8 mouse cellular contexts compared by ENCODE assay signal in the genomic region with DNA sequence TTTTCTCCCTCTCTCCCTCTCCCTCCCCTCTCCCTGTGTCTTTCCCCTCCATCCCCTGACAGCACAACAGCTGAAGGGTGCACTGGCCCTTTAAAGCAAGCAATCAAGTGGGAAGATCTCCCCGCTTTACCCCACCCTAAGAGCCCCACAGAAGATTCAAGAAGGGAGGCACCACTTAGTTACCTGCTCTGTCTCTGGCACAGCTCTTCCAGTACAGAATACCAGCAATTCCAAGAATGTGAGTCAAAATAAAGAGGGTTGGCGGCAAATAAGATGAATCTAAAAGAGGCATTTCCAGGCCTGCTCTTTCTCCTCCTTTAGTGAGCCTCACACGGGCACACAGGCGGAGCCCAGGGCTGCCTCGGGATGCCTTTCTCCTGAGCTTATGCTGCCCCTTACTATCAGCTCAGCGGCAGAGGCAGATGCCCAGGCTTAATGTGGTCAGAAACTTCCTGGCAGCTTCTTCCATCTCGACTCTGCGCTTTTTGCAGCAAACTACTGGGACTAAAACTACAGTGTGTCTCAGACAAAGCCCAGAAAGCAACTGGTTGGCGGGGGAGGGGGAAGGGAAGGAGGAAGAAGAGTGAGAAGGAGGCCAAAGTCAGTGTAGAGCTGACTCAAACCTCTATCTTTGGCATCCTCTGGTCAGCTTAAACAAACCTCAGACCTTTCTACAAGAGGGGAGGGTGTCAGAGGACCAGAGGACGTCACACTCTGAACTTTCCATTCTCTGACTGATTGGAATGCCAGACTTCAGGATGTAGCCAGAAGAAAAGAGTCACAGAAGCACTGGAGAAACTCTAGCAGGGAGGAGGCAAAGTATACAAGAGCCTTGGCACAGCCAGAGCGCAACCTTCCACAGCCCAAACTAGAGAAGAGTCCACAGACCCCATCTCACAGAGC.
DNase-seq lines count a peak whose midpoint lies in the region; ATAC-seq and TF ChIP-seq lines count a peak whose summit lies in the region.

No protein-coding gene starts in this region.

- peak overlapping the region; percentile 41 for H3K9ac ChIP-seq in embryonic facial prominence, embryonic 12.5 days
- peak overlapping the region; percentile 74 for H3K9ac ChIP-seq in heart, embryonic 14.5 days (ENCODE audit: low read length)
- peak overlapping the region; percentile 42 for H3K9ac ChIP-seq in kidney, postnatal 0 days (ENCODE audit: low read depth, low read length)

- DNase-seq in ovary, adult 18-20 months (ENCODE audit: low spot score), result peak; percentile 19
- DNase-seq in ovary, postnatal 36 days (ENCODE audit: low spot score), result no peak
- DNase-seq in kidney, postnatal 0 days (ENCODE audit: low spot score), result peak; percentile 73
- peak; percentile 61 to 75 for DNase-seq in lung, postnatal 4 days
- peak; percentile 58 to 64 for DNase-seq in spleen, postnatal 36 days (ENCODE audit: low spot score in 2 of 2)
- DNase-seq in cerebellum, adult 11 months, result no peak

- peaks cover 25% of the 10 kb centered on the region for H3K4me1 ChIP-seq in embryonic facial prominence, embryonic 12.5 days
- H3K4me1 ChIP-seq in heart, embryonic 14.5 days (ENCODE audit: control insufficient read depth in 2 of 2, insufficient read depth in 2 of 2, low read length in 2 of 2), result peaks cover 14 to 45% of the 10 kb centered on the region in 2 experiments
- peaks cover 13% of the 10 kb centered on the region for H3K4me1 ChIP-seq in kidney, postnatal 0 days (replicated peaks; ENCODE audit: insufficient read depth, low read length)

- H3K4me3 ChIP-seq in embryonic facial prominence, embryonic 12.5 days, result peak overlapping the region; percentile 27
- peak overlapping the region; percentile 35 to 56 for H3K4me3 ChIP-seq in heart, embryonic 14.5 days (ENCODE audit: control insufficient read depth in 1 of 2, insufficient read depth in 1 of 2, low read depth in 1 of 2, low read length in 2 of 2)
- H3K4me3 ChIP-seq in kidney, postnatal 0 days (replicated peaks; ENCODE audit: low read depth, low read length), result peak overlapping the region; percentile 27

- no peaks in the 10 kb centered on the region for H3K9me3 ChIP-seq in embryonic facial prominence, embryonic 12.5 days
- H3K9me3 ChIP-seq in heart, embryonic 14.5 days (ENCODE audit: control insufficient read depth, low read length), result no peaks in the 10 kb centered on the region
- no peaks in the 10 kb centered on the region for H3K9me3 ChIP-seq in kidney, postnatal 0 days (replicated peaks; ENCODE audit: low read length)

- ATAC-seq in embryonic facial prominence, embryonic 12.5 days (ENCODE audit: insufficient number of reproducible peaks, insufficient read depth, low FRiP score, low TSS enrichment), result peak; percentile 61; the same call in 1 of the 2 replicates
- peak; percentile 75 for ATAC-seq in heart, embryonic 14.5 days (ENCODE audit: insufficient number of reproducible peaks, insufficient read depth, low FRiP score, low read depth)
- peak; percentile 54 for ATAC-seq in kidney, postnatal 0 days (replicated peaks; ENCODE audit: low FRiP score, low read depth)

- H3K27me3 ChIP-seq in embryonic facial prominence, embryonic 12.5 days, result no peaks in the 10 kb centered on the region
- H3K27me3 ChIP-seq in heart, embryonic 14.5 days (ENCODE audit: control insufficient read depth, insufficient read depth, low read length), result no peaks in the 10 kb centered on the region
- H3K27me3 ChIP-seq in kidney, postnatal 0 days (ENCODE audit: insufficient read depth, low read length), result no peaks in the 10 kb centered on the region

- H3K27ac ChIP-seq in embryonic facial prominence, embryonic 12.5 days, result peak overlapping the region; percentile 86
- peak overlapping the region; percentile 96 to 100 for H3K27ac ChIP-seq in heart, embryonic 14.5 days (replicated peaks in 1 of 2; ENCODE audit: control insufficient read depth in 1 of 2, insufficient read depth in 1 of 2, low read depth in 2 of 2, low read length in 2 of 2)
- peak overlapping the region; percentile 90 for H3K27ac ChIP-seq in kidney, postnatal 0 days

- no peak for TF ChIP-seq CTCF in kidney, postnatal 0 days (IDR thresholded peaks at IDR 0.05; ENCODE audit: low read depth)

- no peaks in the 10 kb centered on the region for H3K36me3 ChIP-seq in embryonic facial prominence, embryonic 12.5 days
- H3K36me3 ChIP-seq in heart, embryonic 14.5 days (ENCODE audit: control insufficient read depth, insufficient read depth, low read length), result no peaks in the 10 kb centered on the region
- H3K36me3 ChIP-seq in kidney, postnatal 0 days (ENCODE audit: insufficient read depth, low read length), result no peaks in the 10 kb centered on the region

- 9% methylated on average over 11 of the region's 11 CpGs for WGBS in embryonic facial prominence, embryonic 12.5 days
- WGBS in heart, embryonic 14.5 days, result 4% methylated on average over 11 of the region's 11 CpGs
- WGBS in kidney, postnatal 0 days, result 17% methylated on average over 11 of the region's 11 CpGs

- peak overlapping the region; percentile 44 for H3K4me2 ChIP-seq in embryonic facial prominence, embryonic 12.5 days (replicated peaks)
- peak overlapping the region; percentile 64 for H3K4me2 ChIP-seq in heart, embryonic 14.5 days (ENCODE audit: low read length)
- peak overlapping the region; percentile 46 for H3K4me2 ChIP-seq in kidney, postnatal 0 days (ENCODE audit: low read length)

Comparison
In these comparisons a context has a peak if more than half of its experiments do, and no peak if none do; other contexts are left out.
1. DNase-seq: peak in ovary, adult 18-20 months (single experiment), kidney, postnatal 0 days (single experiment), lung, postnatal 4 days (2 of 2) and spleen, postnatal 36 days (2 of 2); none in ovary, postnatal 36 days (single experiment) and cerebellum, adult 11 months (single experiment).
2. Peak in every context shown above with its lines, with median percentiles within 50 percentile points of each other: ATAC-seq, H3K27ac ChIP-seq, H3K4me2 ChIP-seq, H3K4me3 ChIP-seq and H3K9ac ChIP-seq.